Comparison of ENCODE assay signal across 9 mouse cellular contexts in the genomic region with DNA sequence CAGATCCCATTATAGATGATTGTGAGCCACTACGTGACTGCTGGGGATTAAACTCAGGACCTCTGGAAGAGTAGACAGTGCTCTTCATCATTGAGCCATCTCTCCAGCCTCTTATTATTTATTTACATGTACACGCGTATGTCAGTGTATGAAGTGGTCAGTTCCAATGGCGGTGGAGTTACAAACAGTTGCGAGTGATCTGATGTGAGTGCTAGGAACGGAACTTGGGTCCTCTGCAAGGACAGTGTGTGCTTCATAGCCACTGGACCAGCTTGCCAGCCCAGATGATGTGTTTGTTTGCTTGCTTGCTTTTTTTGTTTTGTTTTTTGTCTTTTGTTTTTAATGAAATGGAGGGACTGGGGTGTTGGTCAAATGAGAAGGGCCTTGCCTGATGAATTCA. TPM values are rescaled to one million over a fixed set of nuclear protein-coding genes. Genes with fewer than 3 reads are reported as not detected.
DNase-seq lines count a peak whose midpoint lies in the region; ATAC-seq and TF ChIP-seq lines count a peak whose summit lies in the region.
"Had no signal": no experiment of that assay in that cellular context is flagged by ENCODE, and none has a peak within 500 bp of the region (broad histone marks: within the 10 kb centered on the region; RNA-seq: fewer than 3 reads in every experiment).

No protein-coding gene starts in this region.

- intact Hi-C loops in heart, postnatal 10 days (cut with DNase I), result loop anchor here (5.0 kb wide), 1 partner anchor 103 kb away; no protein-coding TSS in a partner anchor

- no peaks in the 10 kb centered on the region for H3K9me3 ChIP-seq in heart, embryonic 14.5 days (ENCODE audit: control insufficient read depth, low read length)
- no peaks in the 10 kb centered on the region for H3K9me3 ChIP-seq in forebrain, embryonic 13.5 days (replicated peaks)
- no peaks in the 10 kb centered on the region for H3K9me3 ChIP-seq in liver, postnatal 0 days (ENCODE audit: low read length)
- H3K9me3 ChIP-seq: G1E had no signal

- H3K4me1 ChIP-seq in heart, embryonic 14.5 days (ENCODE audit: control insufficient read depth in 2 of 2, insufficient read depth in 2 of 2, low read length in 2 of 2), result peaks cover 3 to 6% of the 10 kb centered on the region in 2 experiments; a peak in 2 of 4 replicates
- H3K4me1 ChIP-seq in cortical plate, adult 2 months (ENCODE audit: control insufficient read depth, insufficient read depth, low read length), result peaks cover 2% of the 10 kb centered on the region; the same call in 1 of the 2 replicates
- peaks cover 19% of the 10 kb centered on the region for H3K4me1 ChIP-seq in forebrain, embryonic 13.5 days
- peaks cover 6% of the 10 kb centered on the region for H3K4me1 ChIP-seq in liver, postnatal 0 days (ENCODE audit: insufficient read depth)

- ATAC-seq in heart, embryonic 14.5 days (ENCODE audit: insufficient number of reproducible peaks, insufficient read depth, low FRiP score, low read depth), result no peak
- ATAC-seq in forebrain, embryonic 13.5 days, result no peak
- ATAC-seq in liver, postnatal 0 days, result no peak

- 94% methylated on average over 6 of the region's 6 CpGs for WGBS in heart, embryonic 14.5 days
- WGBS in forebrain, embryonic 13.5 days, result 90% methylated on average over 6 of the region's 6 CpGs
- 89% methylated on average over 6 of the region's 6 CpGs for WGBS in liver, postnatal 0 days (ENCODE audit: insufficient replicate concordance)

- no peak for TF ChIP-seq EP300 in liver, postnatal 0 days (IDR thresholded peaks at IDR 0.05; ENCODE audit: low read depth)

- no peaks in the 10 kb centered on the region for H3K27me3 ChIP-seq in heart, embryonic 14.5 days (ENCODE audit: control insufficient read depth, insufficient read depth, low read length)
- no peaks in the 10 kb centered on the region for H3K27me3 ChIP-seq in forebrain, embryonic 13.5 days
- no peaks in the 10 kb centered on the region for H3K27me3 ChIP-seq in liver, postnatal 0 days (ENCODE audit: insufficient read depth, low read length)

- peaks cover 20% of the 10 kb centered on the region for H3K36me3 ChIP-seq in heart, embryonic 14.5 days (ENCODE audit: control insufficient read depth, insufficient read depth, low read length)
- peaks cover 18% of the 10 kb centered on the region for H3K36me3 ChIP-seq in forebrain, embryonic 13.5 days (ENCODE audit: poor library complexity, severe bottlenecking)
- H3K36me3 ChIP-seq in liver, postnatal 0 days (replicated peaks; ENCODE audit: insufficient read depth, low read length), result peaks cover 11% of the 10 kb centered on the region

- TF ChIP-seq POLR2A in cortical plate, adult 2 months (IDR thresholded peaks at IDR 0.05; ENCODE audit: extremely low read depth, insufficient read depth, low read length), result no peak

- no peak overlapping the region for H3K27ac ChIP-seq in heart, embryonic 14.5 days (replicated peaks in 1 of 2; ENCODE audit: control insufficient read depth in 1 of 2, insufficient read depth in 1 of 2, low read depth in 2 of 2, low read length in 2 of 2)
- peak overlapping the region; percentile 8; the same call in 1 of the 2 replicates for H3K27ac ChIP-seq in cortical plate, adult 2 months (ENCODE audit: insufficient read depth, low read length)
- H3K27ac ChIP-seq in forebrain, embryonic 13.5 days, result peak overlapping the region; percentile 75; the same call in 1 of the 2 replicates
- no peak overlapping the region for H3K27ac ChIP-seq in liver, postnatal 0 days (ENCODE audit: low read depth)

- no peak overlapping the region for H3K4me3 ChIP-seq in heart, embryonic 14.5 days (ENCODE audit: control insufficient read depth in 1 of 2, insufficient read depth in 1 of 2, low read depth in 1 of 2, low read length in 2 of 2)
- no peak overlapping the region for H3K4me3 ChIP-seq in cortical plate, adult 2 months (ENCODE audit: insufficient read depth, low read length)
- H3K4me3 ChIP-seq in forebrain, embryonic 13.5 days, result no peak overlapping the region; the same call in 1 of the 2 replicates
- H3K4me3 ChIP-seq in liver, postnatal 0 days (ENCODE audit: low read depth, low read length), result peak overlapping the region; percentile 65; the same call in 1 of the 2 replicates

- peak overlapping the region; percentile 62; the same call in 1 of the 2 replicates for H3K4me2 ChIP-seq in heart, embryonic 14.5 days (ENCODE audit: low read length)
- peak overlapping the region; percentile 86 for H3K4me2 ChIP-seq in forebrain, embryonic 13.5 days
- H3K4me2 ChIP-seq in liver, postnatal 0 days (ENCODE audit: low read depth, low read length), result no peak overlapping the region; the same call in 1 of the 2 replicates

- TF ChIP-seq CTCF in cortical plate, adult 2 months (IDR thresholded peaks at IDR 0.05; ENCODE audit: extremely low read depth, insufficient read depth, low read length), result no peak
- no peak for TF ChIP-seq CTCF in liver, postnatal 0 days (IDR thresholded peaks at IDR 0.05; ENCODE audit: low read depth)

- no peak for DNase-seq in heart, postnatal 10 days
- no peak for DNase-seq in liver, postnatal 0 days
- no peak for DNase-seq in adrenal gland, adult 2 months
- no peak for DNase-seq in lung, postnatal 10 days
- DNase-seq: adrenal gland, postnatal 36 days had no signal

- no peak overlapping the region for H3K9ac ChIP-seq in heart, embryonic 14.5 days (ENCODE audit: low read length)
- peak overlapping the region; percentile 82; the same call in 1 of the 2 replicates for H3K9ac ChIP-seq in forebrain, embryonic 13.5 days
- H3K9ac ChIP-seq in liver, postnatal 0 days (replicated peaks), result no peak overlapping the region

RNA-seq across cellular contexts. Expression of gene Nme1, which starts 0.8 kb away (rescaled TPM):
- 93.3 and 94.9 TPM in 2 replicates for polyA plus RNA-seq in heart, embryonic 14.5 days (2014; fragmentation: Nextera tagmentation; extraction: Ambion mirVana)
- 10 to 100 TPM; 26.3 to 29.0 TPM for total RNA-seq in heart, postnatal 10 days (2021)
- 220 and 244 TPM in 2 replicates for polyA plus RNA-seq in cortical plate, adult 2 months (2012; rRNA removed)
- 319 and 332 TPM in 2 replicates for polyA plus RNA-seq in forebrain, embryonic 13.5 days (2015; fragmentation: Nextera tagmentation; extraction: Ambion mirVana)
- 73.5 and 84.8 TPM in 2 replicates for polyA plus RNA-seq in liver, postnatal 0 days (2015; fragmentation: Nextera tagmentation; extraction: Ambion mirVana)
- total RNA-seq in adrenal gland, adult 2 months (2021), result 10 to 100 TPM; 25.2 to 40.0 TPM
- 45.5 and 58.5 TPM in 2 replicates for polyA plus RNA-seq in adrenal gland, adult 2 months (2012; rRNA removed)

RNA-seq across cellular contexts. Expression of gene Gm20390, which starts 1.1 kb away (rescaled TPM):
- 237 and 241 TPM in 2 replicates for polyA plus RNA-seq in heart, embryonic 14.5 days (2014; fragmentation: Nextera tagmentation; extraction: Ambion mirVana)
- 10 to 100 TPM; 29.4 to 39.4 TPM for total RNA-seq in heart, postnatal 10 days (2021)
- 67.5 and 82.7 TPM in 2 replicates for polyA plus RNA-seq in cortical plate, adult 2 months (2012; rRNA removed)
- polyA plus RNA-seq in forebrain, embryonic 13.5 days (2015; fragmentation: Nextera tagmentation; extraction: Ambion mirVana), result 455 and 467 TPM in 2 replicates
- polyA plus RNA-seq in liver, postnatal 0 days (2015; fragmentation: Nextera tagmentation; extraction: Ambion mirVana), result 143 and 158 TPM in 2 replicates
- total RNA-seq in adrenal gland, adult 2 months (2021), result 100 to 1,000 TPM in 1 of 2 experiments, 10 to 100 TPM in 1; 66.2 to 106 TPM
- 11.1 and 11.7 TPM in 2 replicates for polyA plus RNA-seq in adrenal gland, adult 2 months (2012; rRNA removed)

RNA-seq across cellular contexts. Expression of gene Nme2, which starts 13.1 kb away (rescaled TPM):
- 396 and 422 TPM in 2 replicates for polyA plus RNA-seq in heart, embryonic 14.5 days (2014; fragmentation: Nextera tagmentation; extraction: Ambion mirVana)
- 1,000 to 10,000 TPM; 1,170 to 1,184 TPM for total RNA-seq in heart, postnatal 10 days (2021)
- polyA plus RNA-seq in cortical plate, adult 2 months (2012; rRNA removed), result 108 and 129 TPM in 2 replicates
- 98.8 and 116 TPM in 2 replicates for polyA plus RNA-seq in forebrain, embryonic 13.5 days (2015; fragmentation: Nextera tagmentation; extraction: Ambion mirVana)
- polyA plus RNA-seq in liver, postnatal 0 days (2015; fragmentation: Nextera tagmentation; extraction: Ambion mirVana), result 166 and 188 TPM in 2 replicates
- 100 to 1,000 TPM; 351 to 505 TPM for total RNA-seq in adrenal gland, adult 2 months (2021)
- polyA plus RNA-seq in adrenal gland, adult 2 months (2012; rRNA removed), result 193 and 211 TPM in 2 replicates

RNA-seq across cellular contexts. Expression of gene Spag9, which starts 26.7 kb away (rescaled TPM):
- 54.5 and 63.8 TPM in 2 replicates for polyA plus RNA-seq in heart, embryonic 14.5 days (2014; fragmentation: Nextera tagmentation; extraction: Ambion mirVana)
- 100 to 1,000 TPM; 165 TPM for total RNA-seq in heart, postnatal 10 days (2021)
- polyA plus RNA-seq in cortical plate, adult 2 months (2012; rRNA removed), result 126 and 130 TPM in 2 replicates
- 89.3 and 93.1 TPM in 2 replicates for polyA plus RNA-seq in forebrain, embryonic 13.5 days (2015; fragmentation: Nextera tagmentation; extraction: Ambion mirVana)
- polyA plus RNA-seq in liver, postnatal 0 days (2015; fragmentation: Nextera tagmentation; extraction: Ambion mirVana), result 21.3 and 22.8 TPM in 2 replicates
- 100 to 1,000 TPM in 1 of 2 experiments, 10 to 100 TPM in 1; 88.5 to 100 TPM for total RNA-seq in adrenal gland, adult 2 months (2021)
- 24.5 and 39.7 TPM in 2 replicates for polyA plus RNA-seq in adrenal gland, adult 2 months (2012; rRNA removed)

Comparison
In these comparisons a context has a peak if more than half of its experiments do, and no peak if none do; other contexts are left out.
1. H3K27ac ChIP-seq: peak in cortical plate, adult 2 months (single experiment) and forebrain, embryonic 13.5 days (single experiment); none in heart, embryonic 14.5 days (0 of 2) and liver, postnatal 0 days (single experiment).